Mouse (Mus musculus): ENCODE results near the gene Gm813.

The Gm813 gene

GRCm38 (mm10) chr16:58607101-58607500 is 9.7 kb downstream of the Gm813 start:
- DNase-seq (ENCODE audit: low spot score in 2 of 2): no peak

- no peak for DNase-seq (ENCODE audit: low spot score in 2 of 2)
Measured at GRCm38 (mm10) chr16:58604680-58605079, 12.1 kb downstream of the Gm813 start.

- no peak for DNase-seq (ENCODE audit: low spot score in 2 of 2)
Measured at GRCm38 (mm10) chr16:58603831-58604230, 12.9 kb downstream of the Gm813 start.

- no peak for DNase-seq (ENCODE audit: low spot score in 2 of 2)
Measured at GRCm38 (mm10) chr16:58600846-58601245, 15.9 kb downstream of the Gm813 start.

GRCm38 (mm10) chr16:58591299-58591698 is 25.5 kb downstream of the Gm813 start:
- no peak for DNase-seq (ENCODE audit: low spot score in 2 of 2)

GRCm38 (mm10) chr16:58589444-58589843 is 27.3 kb downstream of the Gm813 start:
- DNase-seq (ENCODE audit: low spot score in 2 of 2): no peak

- no peak for DNase-seq (ENCODE audit: low spot score in 2 of 2)
Measured at GRCm38 (mm10) chr16:58573949-58574722, 42.6 kb downstream of the Gm813 start.

GRCm38 (mm10) chr16:58570694-58571264 is 46.0 kb downstream of the Gm813 start:
- DNase-seq (ENCODE audit: low spot score in 2 of 2): no peak

All from spleen, postnatal 36 days (tissue).